Mouse (Mus musculus): ENCODE results near the gene Tmem82.

Tmem82 gene

GRCm38 (mm10) chr4:141618565-141619243 is at the start of gene Tmem82:
Tmem82 (minus strand) TSS chr4:141618633.
- peak; percentile 59 for DNase-seq (ENCODE audit: low read depth, low spot score)

DNA sequence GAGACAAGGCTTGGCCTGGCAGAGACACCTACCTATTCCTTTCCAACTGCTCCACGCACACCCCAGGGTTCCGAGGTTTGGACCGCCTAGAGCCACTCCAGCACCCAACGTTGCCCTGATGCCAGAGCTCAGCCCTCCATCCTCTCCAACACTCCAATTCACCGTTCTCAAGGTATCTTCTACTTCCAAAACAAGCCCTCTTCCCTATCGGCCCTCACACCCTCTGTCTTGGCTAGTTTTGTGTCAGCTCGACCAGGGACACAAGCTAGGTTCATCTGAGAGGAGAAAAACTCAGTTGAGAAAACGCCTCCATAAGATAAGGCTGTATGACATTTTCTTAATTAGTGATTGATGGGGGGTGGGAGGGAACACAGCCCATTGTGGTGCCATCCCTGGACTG is 46.4 kb upstream of the Tmem82 start, which contains the start of gene Plekhm2:
Plekhm2 (minus strand) TSS at position 101 of the 400 bp plus-strand sequence.
- no peak for DNase-seq (ENCODE audit: low read depth, low spot score)

DNA sequence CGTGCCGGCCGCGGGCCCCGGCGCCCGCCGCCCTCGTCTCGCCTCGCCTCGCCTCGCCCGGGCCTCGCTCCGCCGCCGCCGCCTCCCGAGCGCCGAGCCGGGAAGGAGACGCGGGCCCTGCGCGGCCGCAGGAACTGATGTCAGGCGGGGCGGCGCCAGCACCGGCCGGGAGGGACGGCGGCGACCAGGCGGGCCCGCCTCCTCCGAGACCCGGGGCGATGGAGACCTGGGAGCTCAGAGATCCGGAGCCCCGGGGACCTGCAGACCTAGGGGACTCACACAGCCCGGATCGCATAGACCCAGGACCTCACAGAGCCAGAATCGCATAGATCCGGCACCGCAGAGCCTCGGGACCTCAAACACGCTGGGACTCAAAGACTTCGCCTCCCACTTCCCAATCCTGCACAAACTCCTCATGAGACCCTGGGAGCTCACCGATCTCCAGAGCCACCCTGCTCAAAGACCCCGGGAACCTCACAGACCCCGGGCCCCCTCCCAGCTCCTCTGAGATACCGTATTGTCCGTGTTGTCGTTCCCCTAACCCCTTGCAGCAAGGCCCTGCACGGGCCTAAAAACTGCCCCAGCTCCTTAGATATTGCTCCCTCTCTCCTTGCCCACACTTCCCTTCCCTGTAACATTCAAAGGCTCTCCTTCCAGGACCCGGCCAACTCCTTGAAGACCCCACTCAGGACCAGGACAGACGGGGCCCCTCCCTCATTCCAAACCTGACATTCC is 45.7 kb upstream of the Tmem82 start:
- no peak for DNase-seq (ENCODE audit: low read depth, low spot score)

DNA sequence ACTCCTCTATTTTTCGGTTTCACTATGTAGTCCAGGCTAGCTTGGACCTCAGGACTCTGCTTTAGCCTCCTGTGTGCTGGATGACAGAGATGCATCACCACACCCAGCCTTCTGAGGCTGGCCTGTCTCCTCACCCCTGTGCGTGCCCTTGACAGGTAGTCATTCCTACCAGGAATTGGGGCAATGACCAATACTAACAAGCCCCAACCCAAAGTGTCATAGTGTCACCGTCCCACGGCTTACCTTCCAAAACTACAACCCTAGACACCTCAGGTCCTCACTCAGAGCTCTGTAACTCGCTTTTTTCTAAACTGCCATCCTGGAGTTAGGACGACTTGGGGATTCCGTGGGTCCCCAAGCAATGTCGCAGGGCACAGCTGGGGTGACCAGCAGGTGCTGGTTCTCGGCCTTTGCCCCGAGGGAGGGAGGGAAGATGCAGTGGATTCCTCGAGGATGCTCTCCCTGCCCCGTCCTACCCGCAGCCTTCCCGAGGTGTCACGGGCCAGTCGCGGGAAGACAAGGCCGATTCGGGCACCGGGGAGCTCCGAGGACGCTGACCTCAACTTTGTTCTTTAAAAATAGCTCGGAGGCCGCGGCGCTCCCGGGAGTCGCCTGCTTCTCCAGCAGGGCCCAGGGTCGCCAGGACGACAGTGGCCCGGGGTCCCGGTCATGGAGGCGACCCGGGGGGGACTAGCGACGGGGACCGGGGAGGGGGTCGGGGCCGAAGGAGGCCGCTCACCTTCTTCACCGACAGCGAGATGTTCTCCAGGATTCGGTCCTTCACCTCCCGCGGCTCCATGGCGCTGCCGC is 44.9 kb upstream of the Tmem82 start:
- no peak for DNase-seq (ENCODE audit: low read depth, low spot score)

GRCm38 (mm10) chr4:141660884-141661283 is 42.5 kb upstream of the Tmem82 start:
- no peak for DNase-seq (ENCODE audit: low read depth, low spot score)

- no peak for DNase-seq (ENCODE audit: low read depth, low spot score)
Observed at GRCm38 (mm10) chr4:141659739-141660138, 41.3 kb upstream of the Tmem82 start.

GRCm38 (mm10) chr4:141658846-141659484 is 40.5 kb upstream of the Tmem82 start:
- no peak for DNase-seq (ENCODE audit: low read depth, low spot score)

DNA sequence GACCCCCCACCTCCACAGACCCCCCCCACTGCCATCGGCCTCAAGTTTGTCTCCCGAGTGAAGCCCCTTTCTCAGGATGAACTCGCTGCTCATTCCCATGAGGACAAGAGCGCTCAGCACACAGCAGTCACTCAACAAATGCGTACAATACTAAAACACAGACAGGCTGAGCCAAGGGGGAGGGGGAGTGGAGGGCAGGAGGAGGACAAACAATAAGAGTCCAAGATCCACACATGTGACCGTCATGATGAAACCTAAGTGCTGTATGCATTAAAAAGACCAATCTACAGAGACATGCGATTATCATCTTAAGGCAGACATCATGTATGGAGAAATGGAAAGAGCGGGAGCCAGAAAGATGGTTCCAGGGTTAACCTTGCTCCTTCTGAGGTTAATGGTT is 38.5 kb upstream of the Tmem82 start:
- DNase-seq (ENCODE audit: low read depth, low spot score), result no peak

- DNase-seq (ENCODE audit: low read depth, low spot score), result peak; percentile 70
Observed at GRCm38 (mm10) chr4:141655908-141656608, 37.6 kb upstream of the Tmem82 start.

GRCm38 (mm10) chr4:141654509-141654908 is 36.1 kb upstream of the Tmem82 start:
- no peak for DNase-seq (ENCODE audit: low read depth, low spot score)

GRCm38 (mm10) chr4:141653813-141654212 is 35.4 kb upstream of the Tmem82 start:
- no peak for DNase-seq (ENCODE audit: low read depth, low spot score)

DNA sequence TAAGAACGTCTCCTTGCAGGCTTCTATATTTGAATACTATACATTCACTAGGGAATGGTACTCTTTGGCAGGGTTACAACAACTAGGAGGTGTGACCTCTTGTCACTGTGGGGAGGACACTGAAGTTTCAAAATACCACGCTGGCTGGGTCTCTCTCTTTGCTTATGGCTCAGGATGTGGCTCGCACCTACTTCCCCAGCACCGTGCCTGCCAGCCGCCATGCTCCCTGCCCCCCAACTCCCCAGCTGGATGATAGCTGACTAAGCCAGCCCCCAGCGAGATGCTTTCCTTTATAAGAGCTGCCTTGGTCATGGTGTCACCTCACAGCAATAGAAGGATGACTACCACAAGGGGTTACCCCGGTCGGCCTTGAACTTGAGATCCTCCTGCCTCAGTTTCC is 34.6 kb upstream of the Tmem82 start:
- DNase-seq (ENCODE audit: low read depth, low spot score), result no peak

GRCm38 (mm10) chr4:141651944-141652343 is 33.5 kb upstream of the Tmem82 start:
- no peak for DNase-seq (ENCODE audit: low read depth, low spot score)

- no peak for DNase-seq (ENCODE audit: low read depth, low spot score)
Observed at GRCm38 (mm10) chr4:141651286-141651685, 32.9 kb upstream of the Tmem82 start.

DNA sequence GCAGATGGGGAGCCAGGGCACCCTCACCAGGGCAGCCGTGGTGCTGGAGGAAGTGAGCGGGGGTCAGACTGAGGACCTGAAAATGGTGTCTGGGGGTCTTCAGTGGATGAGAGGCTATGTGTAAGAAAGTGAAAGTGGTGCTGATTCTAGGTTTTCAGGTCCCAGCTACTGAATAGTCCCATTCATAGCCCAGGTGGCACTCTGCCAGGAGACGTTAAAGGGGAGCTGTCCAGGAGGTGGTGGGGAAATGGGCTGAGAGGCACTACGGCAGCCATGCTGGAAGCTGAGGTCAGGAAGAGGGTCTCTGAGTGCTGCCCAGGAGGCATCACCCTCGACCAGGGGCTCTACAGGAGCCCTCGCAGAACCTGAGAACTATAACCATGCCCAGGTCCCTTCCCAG is 30.8 kb upstream of the Tmem82 start:
- DNase-seq (ENCODE audit: low read depth, low spot score), result no peak

DNA sequence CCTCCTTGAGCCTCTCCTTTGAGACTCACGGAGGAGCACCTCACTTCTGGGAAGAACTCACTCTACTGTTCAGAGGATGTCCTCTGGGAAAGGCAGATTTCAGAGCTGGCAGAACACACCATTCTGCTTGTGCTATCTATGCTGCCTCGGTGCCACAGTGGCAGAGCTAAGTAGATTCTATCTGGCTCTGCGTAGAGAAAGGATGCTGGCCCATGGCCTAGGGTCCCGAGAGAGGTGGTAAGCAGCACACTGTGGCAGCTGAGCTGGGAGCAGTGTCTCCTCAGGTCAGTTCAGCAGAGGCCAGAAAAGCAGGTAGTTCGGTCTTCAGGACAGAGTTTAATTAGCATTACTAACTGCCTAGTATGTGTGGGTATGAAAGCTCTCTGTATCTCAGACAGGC is 29.8 kb upstream of the Tmem82 start:
- DNase-seq (ENCODE audit: low read depth, low spot score), result peak; percentile 66

DNA sequence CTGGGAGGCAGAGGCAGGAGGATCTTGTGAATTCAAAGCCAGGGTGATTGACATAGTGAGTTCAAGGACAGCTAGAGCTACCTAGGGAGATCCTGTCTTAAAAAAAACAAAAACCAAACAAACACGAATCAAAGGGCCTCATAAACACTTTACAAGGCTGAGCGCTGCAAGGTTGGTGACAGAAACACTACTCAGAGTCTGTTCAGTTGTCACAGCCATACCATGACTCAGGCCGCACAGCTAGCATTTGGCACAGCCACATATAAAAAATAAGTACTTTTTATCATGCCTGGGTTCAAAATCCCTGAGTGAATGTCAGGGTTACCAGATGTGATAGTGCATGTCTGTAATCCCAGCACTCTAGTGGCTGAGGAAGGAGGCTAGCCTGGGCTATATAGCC is 28.8 kb upstream of the Tmem82 start:
- no peak for DNase-seq (ENCODE audit: low read depth, low spot score)

DNA sequence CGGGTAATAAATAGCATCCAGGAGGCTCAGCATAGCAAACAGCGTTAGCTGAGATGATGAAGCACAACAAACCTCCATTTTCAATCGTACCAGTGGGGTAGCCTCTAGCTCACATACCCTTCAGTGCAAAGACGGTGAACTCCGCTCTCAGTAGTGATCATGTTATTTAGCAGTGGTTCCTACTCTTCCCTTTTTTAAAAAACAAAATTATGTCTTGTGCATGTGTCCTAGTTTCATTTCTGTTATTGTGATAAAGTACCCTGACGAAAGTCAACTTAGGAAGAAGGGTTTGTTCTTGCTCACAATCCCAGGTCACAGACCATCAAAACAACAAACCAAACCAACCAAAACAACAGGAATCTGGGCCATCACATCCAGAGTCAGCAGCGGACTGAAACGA is 27.6 kb upstream of the Tmem82 start:
- DNase-seq (ENCODE audit: low read depth, low spot score), result no peak

- DNase-seq (ENCODE audit: low read depth, low spot score), result peak; percentile 88
Observed at GRCm38 (mm10) chr4:141643118-141643855, 24.9 kb upstream of the Tmem82 start.

Data from skeletal muscle tissue, adult 2 months (tissue).